Mouse (Mus musculus) lung, postnatal 36 days (tissue): ENCODE measurements at regions not wholly inside any gene's neighbourhood (a gene's known extent, or its start where the extent isn't known, plus 50 kb on each side); places are given as distances from the start of the nearest gene placed in this dataset.

Experiments
- DNase-seq: peaks from one replicate; pipeline ENCODE4 v3.0.0; 2022; ENCODE audit warnings: mixed read lengths

DNA sequence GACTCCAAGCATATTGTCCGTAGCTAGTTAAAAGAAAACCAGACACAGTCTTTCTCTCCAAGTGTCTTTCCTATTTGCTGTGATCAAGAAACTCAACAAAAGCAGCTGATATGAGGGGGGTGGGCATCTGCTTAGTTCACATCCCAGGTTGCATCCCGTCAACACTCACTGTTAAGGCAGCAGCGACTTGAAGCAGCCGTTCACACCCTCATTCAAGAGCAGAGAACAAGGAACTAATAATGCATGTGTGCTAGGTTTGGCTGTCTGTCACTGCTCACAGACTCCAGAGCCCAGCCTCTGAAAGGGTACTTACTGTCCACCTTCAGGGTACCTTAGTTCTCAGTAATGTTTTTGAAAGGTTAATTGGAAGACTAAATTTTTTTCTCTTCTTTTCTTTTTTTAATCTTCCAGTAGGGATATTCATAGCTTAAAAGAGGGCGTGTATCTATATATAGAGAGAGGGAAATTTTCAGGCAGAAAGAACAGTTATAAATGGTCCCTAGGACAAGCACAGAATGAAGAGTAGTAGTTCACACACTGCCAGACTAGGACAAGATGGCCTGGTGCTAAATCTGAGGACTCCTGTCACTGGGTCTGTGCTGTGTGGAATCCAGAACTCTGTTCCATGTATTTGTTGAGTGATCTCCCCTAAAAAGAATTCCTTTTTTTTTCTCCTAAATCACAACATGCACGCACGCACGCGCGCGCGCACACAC is 199.1 kb upstream of the BB014433 start:
- no peak for DNase-seq

DNA sequence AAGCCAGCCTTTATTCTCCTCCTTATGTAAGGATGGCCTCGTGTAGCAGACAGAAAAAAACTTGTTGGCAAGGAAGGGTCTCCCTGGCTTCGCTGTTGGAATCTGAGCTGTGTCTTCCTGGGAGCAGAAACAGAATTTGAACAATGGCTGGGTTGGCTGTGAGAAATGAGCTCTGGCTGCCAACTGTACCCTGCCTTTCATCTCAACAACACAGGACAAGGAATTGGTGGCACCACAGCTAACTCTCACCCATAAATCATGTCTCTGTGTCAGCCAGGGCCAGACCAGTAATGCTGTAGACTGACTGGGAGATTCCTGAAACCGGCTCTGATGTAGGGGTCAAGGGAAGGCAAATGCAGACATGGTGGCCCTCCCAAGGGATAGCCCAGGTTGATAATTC is 189.5 kb upstream of the BB014433 start:
- no peak for DNase-seq

DNA sequence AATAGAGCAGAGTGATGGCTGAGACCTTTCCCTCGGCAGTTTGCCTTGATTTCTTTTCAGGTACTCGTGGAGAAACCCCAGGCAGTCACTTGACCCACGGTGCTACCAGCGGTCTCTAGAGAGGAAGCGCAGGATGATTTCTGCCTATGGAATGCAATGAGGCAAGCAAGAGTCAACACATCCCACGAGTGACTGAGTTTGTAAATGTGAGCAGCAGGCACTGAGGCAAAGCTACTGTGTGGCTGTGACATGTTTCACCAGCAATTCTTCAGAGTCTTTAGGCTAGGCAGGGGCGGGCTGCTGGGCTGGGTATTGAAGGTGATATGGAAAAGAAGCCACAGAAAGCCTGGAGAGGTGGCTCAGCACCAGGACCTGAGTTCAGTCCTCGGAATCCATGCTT is 187.4 kb upstream of the BB014433 start:
- no peak for DNase-seq

- DNase-seq = peak; percentile 51
Measured at GRCm38 (mm10) chr8:15230217-15230616, 184.3 kb upstream of the BB014433 start.

DNA sequence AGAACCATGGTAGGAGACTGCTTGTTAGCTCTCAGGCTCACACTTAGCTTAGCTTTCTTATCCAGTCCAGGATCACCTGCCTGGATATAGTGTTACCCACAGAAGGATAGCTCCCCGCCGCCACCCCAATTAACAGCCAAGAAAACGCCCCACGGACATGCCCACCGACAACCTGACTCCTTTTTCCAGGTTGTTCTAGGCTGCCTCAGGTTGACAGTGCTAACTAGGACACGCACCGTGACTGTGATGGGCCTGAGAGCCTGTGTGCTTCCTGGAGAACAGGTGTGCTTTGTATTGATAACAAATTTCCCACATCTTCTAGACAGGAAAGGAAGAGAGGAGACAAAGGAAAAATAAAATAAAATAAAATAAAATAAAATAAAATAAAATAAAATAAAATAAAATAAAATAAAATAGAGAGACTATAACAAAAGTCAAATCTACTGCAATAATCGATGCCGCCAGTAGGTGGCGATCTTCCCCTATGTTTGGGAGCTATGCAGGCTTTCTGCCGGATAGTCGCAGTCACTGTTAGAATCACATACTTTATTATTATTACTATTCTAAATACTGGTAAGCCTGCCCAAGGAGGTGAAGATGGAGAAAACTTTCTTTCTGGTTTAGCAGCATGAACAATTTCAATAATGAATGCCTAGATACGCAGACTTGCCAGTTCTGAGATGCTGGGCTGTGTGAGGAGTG is 175.5 kb upstream of the BB014433 start:
- DNase-seq = peak; percentile 51

- no peak for DNase-seq
Measured at GRCm38 (mm10) chr8:15209856-15210521, 164.1 kb upstream of the BB014433 start.

DNA sequence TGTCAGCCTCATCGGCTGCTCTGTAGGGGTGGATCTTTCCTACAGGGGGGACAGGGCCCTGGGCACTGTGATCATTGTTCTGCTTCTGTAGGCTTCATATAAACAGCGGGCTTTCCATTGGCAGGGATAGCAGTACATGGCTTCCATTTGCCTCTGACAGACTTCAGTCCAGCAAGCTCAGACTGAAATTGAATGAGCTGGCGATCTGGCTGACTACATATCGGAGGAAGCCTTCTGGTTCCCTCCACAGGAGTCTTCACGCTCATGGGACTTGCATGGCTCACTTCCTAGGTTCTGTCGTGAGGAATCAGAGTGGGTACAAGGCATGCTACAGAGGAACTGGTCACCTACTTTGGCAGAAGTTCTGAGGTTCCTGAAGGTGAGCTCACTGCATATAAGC is 155.7 kb upstream of the BB014433 start:
- DNase-seq = no peak

GRCm38 (mm10) chr8:15190708-15191107 is 144.8 kb upstream of the BB014433 start:
- DNase-seq = no peak

- no peak for DNase-seq
Measured at GRCm38 (mm10) chr8:15189079-15189612, 143.3 kb upstream of the BB014433 start.
